Mouse (Mus musculus): ENCODE results near the gene Atp5e. TPM values are rescaled to one million over a fixed set of nuclear protein-coding genes. Genes with fewer than 3 reads are reported as not detected.

Gene Atp5e
- polyA plus RNA-seq, 1 experiment from 2014 or later = 1,053 TPM

DNA sequence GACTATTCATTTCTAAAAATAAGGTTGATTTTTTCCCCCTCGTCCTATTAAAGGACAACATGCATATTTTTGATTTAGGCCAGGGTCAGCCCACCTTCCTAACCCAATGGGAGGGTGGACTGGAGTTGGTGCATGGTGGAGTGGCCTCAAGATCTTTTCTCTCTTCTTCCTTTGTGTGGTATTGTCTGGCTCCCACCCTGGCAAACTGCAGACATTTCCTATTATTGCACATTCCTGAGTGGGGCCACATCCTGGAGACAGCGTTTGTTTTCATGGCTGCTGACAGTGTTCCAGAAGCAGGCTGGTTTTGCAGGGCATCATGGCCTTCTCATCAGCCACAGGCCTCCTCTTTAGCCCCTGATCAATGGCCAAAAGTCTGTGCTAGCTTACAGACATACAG is 20.9 kb downstream of the Atp5e start:
- Histone ChIP-seq H3K27me3 (ENCODE audit: control insufficient read depth, insufficient read depth, low read length) (no peaks in the 10 kb centered on the region), H3K9ac (ENCODE audit: low read depth, low read length) (no peak overlapping the region), H3K4me1 (ENCODE audit: control insufficient read depth, insufficient read depth, low read length) (peaks cover 13% of the 10 kb centered on the region; the same call in 1 of the 2 replicates), H3K4me2 (no peak overlapping the region), H3K36me3 (ENCODE audit: control insufficient read depth, insufficient read depth, low read length) (no peaks in the 10 kb centered on the region), H3K9me3 (replicated peaks; ENCODE audit: control insufficient read depth, low read length) (no peaks in the 10 kb centered on the region), H3K27ac (ENCODE audit: low read depth, low read length) (no peak overlapping the region), H3K4me3 (ENCODE audit: low read depth, low read length) (no peak overlapping the region)
- WGBS (ENCODE audit: insufficient replicate concordance) = 62% methylated on average over 2 of the region's 2 CpGs
- no peak for ATAC-seq (replicated peaks; ENCODE audit: insufficient number of reproducible peaks, low FRiP score, low TSS enrichment)

DNA sequence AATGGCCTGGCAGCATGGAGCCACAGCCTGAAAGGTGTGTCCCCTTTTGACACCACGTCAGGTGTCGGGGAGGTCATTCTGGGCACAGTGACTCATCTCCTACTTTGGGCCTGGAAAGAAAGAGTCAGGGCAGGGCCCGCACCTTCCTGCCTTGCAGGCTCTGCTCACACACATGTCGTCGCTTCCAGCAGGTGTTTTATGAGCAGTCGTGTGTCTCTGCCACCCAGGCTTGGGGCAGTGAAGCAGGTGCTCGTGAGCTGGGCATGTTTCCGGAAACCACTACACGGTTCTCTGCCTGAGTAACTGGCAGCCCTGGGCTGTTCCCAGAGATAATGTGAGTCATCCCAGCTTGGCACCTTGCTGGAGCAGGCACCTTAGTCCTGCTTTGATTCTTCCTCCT is 21.4 kb downstream of the Atp5e start:
- ATAC-seq (replicated peaks; ENCODE audit: insufficient number of reproducible peaks, low FRiP score, low TSS enrichment) = no peak
- H3K9ac ChIP-seq (ENCODE audit: low read depth, low read length) = no peak overlapping the region
- peaks cover 16% of the 10 kb centered on the region; the same call in 1 of the 2 replicates for H3K4me1 ChIP-seq (ENCODE audit: control insufficient read depth, insufficient read depth, low read length)
- WGBS (ENCODE audit: insufficient replicate concordance) = 66% methylated on average over 9 of the region's 9 CpGs
- H3K4me2 ChIP-seq = no peak overlapping the region
- no peak overlapping the region for H3K27ac ChIP-seq (ENCODE audit: low read depth, low read length)
- H3K36me3 ChIP-seq (ENCODE audit: control insufficient read depth, insufficient read depth, low read length) = no peaks in the 10 kb centered on the region
- H3K9me3 ChIP-seq (replicated peaks; ENCODE audit: control insufficient read depth, low read length) = no peaks in the 10 kb centered on the region
- H3K27me3 ChIP-seq (ENCODE audit: control insufficient read depth, insufficient read depth, low read length) = no peaks in the 10 kb centered on the region
- H3K4me3 ChIP-seq (ENCODE audit: low read depth, low read length) = no peak overlapping the region

DNA sequence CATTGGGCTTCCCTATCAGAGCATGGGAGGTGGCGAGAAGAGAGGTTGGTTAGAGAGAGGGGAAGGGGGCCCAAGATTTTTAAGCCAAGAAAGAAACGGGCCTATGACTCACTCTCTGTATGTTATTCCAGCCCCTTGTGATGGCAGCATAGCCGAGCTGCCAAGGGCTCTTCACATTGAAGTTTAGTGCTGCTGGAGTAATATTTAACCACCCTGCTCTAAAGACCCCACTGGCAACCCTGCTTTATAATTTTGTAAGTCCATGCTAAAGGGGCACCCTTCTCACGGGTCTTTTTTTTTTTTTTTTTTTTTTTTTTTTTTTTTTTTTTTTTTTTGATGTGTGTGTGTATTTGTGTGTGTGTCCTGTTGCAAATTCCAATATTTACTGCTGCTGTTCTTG is 22.0 kb downstream of the Atp5e start:
- Histone ChIP-seq H3K27ac (ENCODE audit: low read depth, low read length) (no peak overlapping the region), H3K4me3 (ENCODE audit: low read depth, low read length) (no peak overlapping the region), H3K36me3 (ENCODE audit: control insufficient read depth, insufficient read depth, low read length) (no peaks in the 10 kb centered on the region), H3K27me3 (ENCODE audit: control insufficient read depth, insufficient read depth, low read length) (no peaks in the 10 kb centered on the region), H3K9me3 (replicated peaks; ENCODE audit: control insufficient read depth, low read length) (no peaks in the 10 kb centered on the region), H3K9ac (ENCODE audit: low read depth, low read length) (no peak overlapping the region), H3K4me2 (no peak overlapping the region), H3K4me1 (ENCODE audit: control insufficient read depth, insufficient read depth, low read length) (peaks cover 16% of the 10 kb centered on the region; the same call in 1 of the 2 replicates)
- 66% methylated on average over 4 of the region's 4 CpGs for WGBS (ENCODE audit: insufficient replicate concordance)
- no peak for ATAC-seq (replicated peaks; ENCODE audit: insufficient number of reproducible peaks, low FRiP score, low TSS enrichment)

DNA sequence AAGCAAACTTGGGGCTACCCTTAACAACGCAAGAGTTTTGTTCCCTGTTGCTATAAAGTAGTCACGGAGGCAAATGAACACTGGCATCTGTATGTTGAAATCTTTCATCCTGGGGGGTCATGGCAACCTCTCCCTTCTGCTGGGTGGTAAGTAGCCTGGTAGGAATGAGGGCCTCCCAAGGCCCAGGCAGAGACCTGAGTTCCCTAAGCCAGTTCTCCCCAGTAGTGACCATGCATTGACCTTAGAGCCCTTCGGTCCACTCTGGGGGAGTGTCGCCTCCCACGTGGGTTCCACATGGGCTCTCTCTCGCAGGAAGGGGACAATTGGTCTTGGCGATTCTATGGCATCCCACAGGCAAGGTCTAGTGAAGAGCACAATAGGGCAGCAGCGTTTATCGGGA is 23.9 kb downstream of the Atp5e start:
- WGBS (ENCODE audit: insufficient replicate concordance) = 81% methylated on average over 9 of the region's 9 CpGs
- H3K9me3 ChIP-seq (replicated peaks; ENCODE audit: control insufficient read depth, low read length) = no peaks in the 10 kb centered on the region
- no peaks in the 10 kb centered on the region for H3K27me3 ChIP-seq (ENCODE audit: control insufficient read depth, insufficient read depth, low read length)
- H3K9ac ChIP-seq (ENCODE audit: low read depth, low read length) = no peak overlapping the region
- H3K4me2 ChIP-seq = no peak overlapping the region
- H3K27ac ChIP-seq (ENCODE audit: low read depth, low read length) = no peak overlapping the region
- H3K36me3 ChIP-seq (ENCODE audit: control insufficient read depth, insufficient read depth, low read length) = no peaks in the 10 kb centered on the region
- H3K4me3 ChIP-seq (ENCODE audit: low read depth, low read length) = no peak overlapping the region
- no peak for ATAC-seq (replicated peaks; ENCODE audit: insufficient number of reproducible peaks, low FRiP score, low TSS enrichment)
- H3K4me1 ChIP-seq (ENCODE audit: control insufficient read depth, insufficient read depth, low read length) = peaks cover 16% of the 10 kb centered on the region; the same call in 1 of the 2 replicates

DNA sequence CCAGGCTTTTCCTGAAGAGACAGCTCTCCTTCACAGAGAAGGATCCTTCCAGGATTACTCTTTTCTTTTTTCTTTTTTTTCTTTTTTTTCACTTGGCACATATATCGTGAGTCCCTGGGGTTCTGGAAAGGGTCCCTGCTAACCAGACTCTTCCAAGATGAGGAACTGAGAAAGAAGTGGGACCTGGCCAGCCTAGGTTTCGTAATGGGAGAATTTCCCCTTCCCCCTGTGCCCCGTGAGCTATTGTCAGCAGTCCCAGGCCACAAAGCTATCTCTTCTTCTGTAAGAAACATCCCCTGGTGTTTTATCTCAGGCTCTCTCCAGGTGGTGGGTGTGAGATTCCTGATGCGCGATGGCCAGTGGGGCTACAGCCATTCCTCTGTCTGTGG is 24.5 kb downstream of the Atp5e start:
- H3K9ac ChIP-seq (ENCODE audit: low read depth, low read length) = peak overlapping the region; percentile 75; the same call in 1 of the 2 replicates
- no peak for ATAC-seq (replicated peaks; ENCODE audit: insufficient number of reproducible peaks, low FRiP score, low TSS enrichment)

DNA sequence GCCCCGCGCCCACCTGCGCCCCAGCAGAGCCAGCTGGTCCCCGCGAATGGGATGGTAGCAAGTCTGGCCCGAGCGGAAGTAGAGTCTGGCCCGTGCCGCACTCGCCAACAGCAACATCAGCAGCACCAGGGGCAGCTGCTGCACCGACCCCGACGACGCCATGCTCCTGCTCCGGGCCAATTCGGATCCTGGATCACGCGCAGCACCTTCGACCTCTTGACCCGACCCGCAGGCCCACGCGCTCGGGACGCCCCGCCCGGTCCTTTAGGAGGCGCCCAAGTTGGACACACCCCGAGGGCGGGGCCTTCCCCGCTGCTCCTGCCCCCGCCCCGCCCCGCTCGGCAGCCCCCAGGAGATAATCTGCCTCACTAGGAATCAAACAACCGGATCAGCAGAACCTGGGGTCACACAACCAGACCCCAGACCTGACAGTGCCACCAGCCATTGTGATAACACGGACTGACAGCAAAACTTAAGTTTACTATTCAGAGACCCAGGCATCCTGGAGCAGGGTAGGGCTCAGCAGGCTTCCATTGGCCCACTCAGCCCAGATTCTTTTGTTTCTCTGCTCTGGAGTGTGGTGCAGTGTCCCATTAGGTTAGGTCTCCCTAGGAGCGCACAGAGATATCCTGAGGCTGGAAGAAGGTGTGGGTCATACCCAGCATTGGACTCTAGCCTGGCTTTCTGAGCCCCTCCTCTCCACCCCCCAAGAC is 25.0 kb downstream of the Atp5e start, which contains the start of gene Ctsz:
Gene Ctsz (minus strand): TSS at position 303 of the 713 bp plus-strand sequence.
- peaks cover 16% of the 10 kb centered on the region; the same call in 1 of the 2 replicates for H3K4me1 ChIP-seq (ENCODE audit: control insufficient read depth, insufficient read depth, low read length)
- H3K9me3 ChIP-seq (replicated peaks; ENCODE audit: control insufficient read depth, low read length) = no peaks in the 10 kb centered on the region
- H3K4me3 ChIP-seq (ENCODE audit: low read depth, low read length) = peak within 1 kb of the TSS; percentile 68
- no peaks in the 10 kb centered on the region for H3K27me3 ChIP-seq (ENCODE audit: control insufficient read depth, insufficient read depth, low read length)
- peak within 1 kb of the TSS; percentile 75 for H3K9ac ChIP-seq (ENCODE audit: low read depth, low read length)
- H3K36me3 ChIP-seq (ENCODE audit: control insufficient read depth, insufficient read depth, low read length) = no peaks in the 10 kb centered on the region
- no peak within 1 kb of the TSS for H3K27ac ChIP-seq (ENCODE audit: low read depth, low read length)
- ATAC-seq (replicated peaks; ENCODE audit: insufficient number of reproducible peaks, low FRiP score, low TSS enrichment) = peak; percentile 89
- 0% methylated on average over 38 of the region's 38 CpGs for WGBS (ENCODE audit: insufficient replicate concordance)
- H3K4me2 ChIP-seq = peak within 1 kb of the TSS; percentile 74

More for the DNA sequence above, 24.5 kb downstream of the Atp5e start:
- Histone ChIP-seq H3K36me3 (ENCODE audit: control insufficient read depth, insufficient read depth, low read length) (no peaks in the 10 kb centered on the region), H3K27ac (ENCODE audit: low read depth, low read length) (no peak overlapping the region), H3K27me3 (ENCODE audit: control insufficient read depth, insufficient read depth, low read length) (no peaks in the 10 kb centered on the region), H3K4me3 (ENCODE audit: low read depth, low read length) (peak overlapping the region; percentile 68; the same call in 1 of the 2 replicates), H3K4me2 (peak overlapping the region; percentile 74), H3K4me1 (ENCODE audit: control insufficient read depth, insufficient read depth, low read length) (peaks cover 16% of the 10 kb centered on the region; the same call in 1 of the 2 replicates), H3K9me3 (replicated peaks; ENCODE audit: control insufficient read depth, low read length) (no peaks in the 10 kb centered on the region)
- WGBS (ENCODE audit: insufficient replicate concordance) = 23% methylated on average over 5 of the region's 5 CpGs

DNA sequence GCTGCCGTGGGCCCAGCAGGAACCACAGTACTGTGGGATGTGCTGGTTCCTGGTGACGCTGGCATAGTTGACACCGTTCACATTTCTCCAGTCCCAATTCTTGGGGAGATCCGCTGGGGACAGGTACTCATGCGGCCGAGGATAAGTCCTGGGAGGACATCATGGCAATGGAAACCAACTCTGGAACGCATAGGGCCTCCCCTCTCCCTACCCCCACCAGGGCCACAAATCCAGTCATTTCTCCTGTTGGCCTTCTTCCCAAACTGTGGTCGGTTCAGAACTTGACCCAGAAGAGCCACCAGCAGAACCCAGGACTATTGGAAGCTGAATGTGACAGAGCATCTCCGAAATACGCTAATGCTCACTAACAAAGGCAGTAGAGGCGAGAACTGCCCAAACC is 25.7 kb downstream of the Atp5e start:
- 66% methylated on average over 11 of the region's 11 CpGs for WGBS (ENCODE audit: insufficient replicate concordance)
- Histone ChIP-seq H3K9ac (ENCODE audit: low read depth, low read length) (peak overlapping the region; percentile 75), H3K4me3 (ENCODE audit: low read depth, low read length) (peak overlapping the region; percentile 68), H3K36me3 (ENCODE audit: control insufficient read depth, insufficient read depth, low read length) (no peaks in the 10 kb centered on the region; the same call in 1 of the 2 replicates), H3K4me2 (peak overlapping the region; percentile 74), H3K4me1 (ENCODE audit: control insufficient read depth, insufficient read depth, low read length) (peaks cover 16% of the 10 kb centered on the region; the same call in 1 of the 2 replicates), H3K9me3 (replicated peaks; ENCODE audit: control insufficient read depth, low read length) (no peaks in the 10 kb centered on the region), H3K27me3 (ENCODE audit: control insufficient read depth, insufficient read depth, low read length) (no peaks in the 10 kb centered on the region), H3K27ac (ENCODE audit: low read depth, low read length) (no peak overlapping the region)
- ATAC-seq (replicated peaks; ENCODE audit: insufficient number of reproducible peaks, low FRiP score, low TSS enrichment) = no peak

DNA sequence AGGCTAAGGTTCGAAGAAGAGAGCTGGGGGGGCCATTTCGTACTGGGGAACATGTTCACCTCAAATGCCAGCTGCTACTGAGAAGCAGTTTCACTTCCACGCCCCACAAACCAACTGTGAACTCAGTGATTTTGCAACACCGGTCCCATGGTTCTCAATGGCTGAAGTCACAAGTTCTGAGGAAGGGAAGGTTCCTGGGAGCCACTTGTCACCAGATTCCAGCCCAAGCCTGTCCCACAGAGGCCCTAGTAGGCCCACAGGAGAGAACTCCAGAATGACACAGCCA is 26.3 kb downstream of the Atp5e start:
- no peak overlapping the region for H3K27ac ChIP-seq (ENCODE audit: low read depth, low read length)
- no peak overlapping the region for H3K4me3 ChIP-seq (ENCODE audit: low read depth, low read length)
- no peak for ATAC-seq (replicated peaks; ENCODE audit: insufficient number of reproducible peaks, low FRiP score, low TSS enrichment)
- peaks cover 16% of the 10 kb centered on the region; the same call in 1 of the 2 replicates for H3K4me1 ChIP-seq (ENCODE audit: control insufficient read depth, insufficient read depth, low read length)
- no peaks in the 10 kb centered on the region for H3K9me3 ChIP-seq (replicated peaks; ENCODE audit: control insufficient read depth, low read length)
- H3K36me3 ChIP-seq (ENCODE audit: control insufficient read depth, insufficient read depth, low read length) = no peaks in the 10 kb centered on the region; the same call in 1 of the 2 replicates
- H3K4me2 ChIP-seq = peak overlapping the region; percentile 74
- 98% methylated on average over 4 of the region's 4 CpGs for WGBS (ENCODE audit: insufficient replicate concordance)
- no peaks in the 10 kb centered on the region for H3K27me3 ChIP-seq (ENCODE audit: control insufficient read depth, insufficient read depth, low read length)
- no peak overlapping the region for H3K9ac ChIP-seq (ENCODE audit: low read depth, low read length)

All from heart, embryonic 11.5 days (tissue).